Mouse (Mus musculus) limb, embryonic 11.5 days (tissue): ENCODE measurements around the gene Spata6. TPM values are rescaled to one million over a fixed set of nuclear protein-coding genes. Genes with fewer than 3 reads are reported as not detected.

Source experiments
- ATAC-seq: fragments of 200-750 bp; cut with Nextera tagmentation; 2 replicates; pipeline ENCODE4 v1.8.0; 2017; ENCODE audit warnings: low read depth; ENCODE audit not compliant: insufficient number of reproducible peaks, low FRiP score, low TSS enrichment
- DNase-seq: peaks from one replicate; pipeline ENCODE4 v3.0.0-alpha.2; 2015; ENCODE audit warnings: low spot score
- H3K27ac ChIP-seq: fragments of 300-500 bp; sonication (generic); replicated peaks from 2 replicates; pipeline ENCODE4 v1.5.1; 2014; ENCODE audit warnings: low read depth, mild to moderate bottlenecking, low read length
- H3K27me3 ChIP-seq: fragments of 300-500 bp; sonication (generic); 2 replicates; pipeline ENCODE4 v1.6.1; 2014; ENCODE audit warnings: mild to moderate bottlenecking, low read length, mixed read lengths; ENCODE audit not compliant: control insufficient read depth, insufficient read depth
- H3K36me3 ChIP-seq: fragments of 300-500 bp; sonication (generic); 2 replicates; pipeline ENCODE4 v1.6.1; 2014; ENCODE audit warnings: mild to moderate bottlenecking, low read length, moderate library complexity, mixed read lengths; ENCODE audit not compliant: control insufficient read depth, insufficient read depth
- H3K4me1 ChIP-seq: fragments of 300-500 bp; sonication (generic); 2 replicates; pipeline ENCODE4 v1.6.1; 2014; ENCODE audit warnings: low read length, mixed read lengths; ENCODE audit not compliant: control insufficient read depth, insufficient read depth
- H3K4me2 ChIP-seq: fragments of 300-500 bp; sonication (generic); 2 replicates; pipeline ENCODE4 v1.6.1; 2014; ENCODE audit warnings: low read depth, mild to moderate bottlenecking, moderate library complexity; ENCODE audit not compliant: severe bottlenecking
- H3K4me3 ChIP-seq: fragments of 300-500 bp; sonication (generic); 2 replicates; pipeline ENCODE4 v1.5.1; 2014; ENCODE audit warnings: low read depth, low read length
- H3K9ac ChIP-seq: fragments of 300-500 bp; sonication (generic); 2 replicates; pipeline ENCODE4 v1.6.1; 2014; ENCODE audit warnings: mild to moderate bottlenecking, low read length
- H3K9me3 ChIP-seq: fragments of 300-500 bp; sonication (generic); 2 replicates; pipeline ENCODE4 v1.6.1; 2016; ENCODE audit warnings: low read length; ENCODE audit not compliant: control insufficient read depth
- WGBS: fragments of 180-500 bp; shearing (Covaris S2); extraction: QIAGEN DNeasy Blood & Tissue Kit; methylation state at CpG from one replicate; pipeline ENCODE4 v1.1.7; 2014; 5-methylcytosine and 5-hydroxymethylcytosine counted together
- polyA plus RNA-seq: library from polyadenylated mRNA; unstranded; fragments of >200 nt; fragmentation: Nextera tagmentation; extraction: Ambion mirVana; gene quantifications from 2 replicates; pipeline ENCODE4 v1.2.1, GENCODE M21; 2014

Gene Spata6
- polyA plus RNA-seq, 1 experiment from 2014 or later, result 31.8 TPM

- no peak overlapping the region for H3K4me3 ChIP-seq
Measured at GRCm38 (mm10) chr4:111686951-111687350, 32.8 kb upstream of the Spata6 start.

GRCm38 (mm10) chr4:111687613-111688012 is 32.2 kb upstream of the Spata6 start:
- 11% methylated on average over 6 of the region's 6 CpGs for WGBS
- no peak overlapping the region for H3K4me3 ChIP-seq
- H3K9ac ChIP-seq, result no peak overlapping the region
- H3K36me3 ChIP-seq, result no peaks in the 10 kb centered on the region
- H3K9me3 ChIP-seq, result no peaks in the 10 kb centered on the region
- H3K4me1 ChIP-seq, result 0 out of 2 replicates have a peak, but pooled peaks cover 6% of the 10 kb centered on the region
- no peak for ATAC-seq
- no peaks in the 10 kb centered on the region for H3K27me3 ChIP-seq
- H3K4me2 ChIP-seq, result peak overlapping the region; percentile 24; the same call in 1 of the 2 replicates
- no peak overlapping the region for H3K27ac ChIP-seq
- peak; percentile 92 for DNase-seq

More at GRCm38 (mm10) chr4:111686951-111687350, 32.8 kb upstream of the Spata6 start:
- Histone ChIP-seq H3K9ac (no peak overlapping the region), H3K4me2 (no peak overlapping the region; the same call in 1 of the 2 replicates), H3K27ac (no peak overlapping the region), H3K36me3 (no peaks in the 10 kb centered on the region), H3K27me3 (no peaks in the 10 kb centered on the region), H3K4me1 (0 out of 2 replicates have a peak, but pooled peaks cover 6% of the 10 kb centered on the region), H3K9me3 (no peaks in the 10 kb centered on the region)
- DNase-seq, result peak; percentile 69
- 6% methylated on average over 9 of the region's 9 CpGs for WGBS
- ATAC-seq, result peak; percentile 64; the same call in 1 of the 2 replicates

- no peak for DNase-seq
- H3K9ac ChIP-seq, result no peak overlapping the region
- no peak overlapping the region for H3K27ac ChIP-seq
- H3K27me3 ChIP-seq, result no peaks in the 10 kb centered on the region
- 61% methylated on average over 5 of the region's 5 CpGs for WGBS
- H3K9me3 ChIP-seq, result no peaks in the 10 kb centered on the region
- H3K4me1 ChIP-seq, result 0 out of 2 replicates have a peak, but pooled peaks cover 6% of the 10 kb centered on the region
- ATAC-seq, result peak; percentile 49; the same call in 1 of the 2 replicates
- no peak overlapping the region for H3K4me3 ChIP-seq
- no peak overlapping the region for H3K4me2 ChIP-seq
- no peaks in the 10 kb centered on the region for H3K36me3 ChIP-seq
Measured at GRCm38 (mm10) chr4:111691057-111691543, 28.7 kb upstream of the Spata6 start.

DNA sequence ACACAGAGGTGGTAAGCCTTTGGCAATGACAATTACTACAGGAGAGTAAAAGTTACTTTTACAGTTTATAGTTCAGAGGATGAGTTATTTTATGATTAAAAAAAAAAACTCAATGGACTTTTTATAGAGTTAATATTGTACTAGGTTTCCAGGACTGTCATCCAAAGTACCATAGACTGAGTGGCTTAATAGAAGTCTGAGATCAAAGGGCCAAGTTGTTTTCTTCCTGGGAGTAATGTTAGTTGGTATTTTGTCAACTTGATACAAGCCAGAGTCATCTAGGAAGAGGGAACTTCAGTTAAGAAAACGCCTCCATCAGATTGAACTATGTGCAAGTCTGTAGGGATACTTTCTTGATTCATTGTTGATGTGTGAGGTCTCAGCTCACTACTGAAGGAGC is 18.4 kb upstream of the Spata6 start:
- H3K4me3 ChIP-seq, result no peak overlapping the region
- H3K36me3 ChIP-seq, result no peaks in the 10 kb centered on the region
- 68% methylated on average over 1 of the region's 1 CpGs for WGBS
- ATAC-seq, result no peak
- H3K4me1 ChIP-seq, result no peaks in the 10 kb centered on the region
- H3K27ac ChIP-seq, result no peak overlapping the region
- H3K9me3 ChIP-seq, result no peaks in the 10 kb centered on the region
- H3K27me3 ChIP-seq, result no peaks in the 10 kb centered on the region
- DNase-seq, result peak; percentile 15
- H3K9ac ChIP-seq, result no peak overlapping the region
- no peak overlapping the region for H3K4me2 ChIP-seq

- H3K27ac ChIP-seq, result no peak overlapping the region
- H3K9ac ChIP-seq, result no peak overlapping the region
- H3K4me1 ChIP-seq, result no peaks in the 10 kb centered on the region
- no peaks in the 10 kb centered on the region for H3K27me3 ChIP-seq
- no peak overlapping the region for H3K4me3 ChIP-seq
- ATAC-seq (no peak), DNase-seq (no peak)
- no peaks in the 10 kb centered on the region for H3K36me3 ChIP-seq
- no peak overlapping the region for H3K4me2 ChIP-seq
- 87% methylated on average over 2 of the region's 2 CpGs for WGBS
- no peaks in the 10 kb centered on the region for H3K9me3 ChIP-seq
Measured at GRCm38 (mm10) chr4:111704126-111704525, 15.7 kb upstream of the Spata6 start.

DNA sequence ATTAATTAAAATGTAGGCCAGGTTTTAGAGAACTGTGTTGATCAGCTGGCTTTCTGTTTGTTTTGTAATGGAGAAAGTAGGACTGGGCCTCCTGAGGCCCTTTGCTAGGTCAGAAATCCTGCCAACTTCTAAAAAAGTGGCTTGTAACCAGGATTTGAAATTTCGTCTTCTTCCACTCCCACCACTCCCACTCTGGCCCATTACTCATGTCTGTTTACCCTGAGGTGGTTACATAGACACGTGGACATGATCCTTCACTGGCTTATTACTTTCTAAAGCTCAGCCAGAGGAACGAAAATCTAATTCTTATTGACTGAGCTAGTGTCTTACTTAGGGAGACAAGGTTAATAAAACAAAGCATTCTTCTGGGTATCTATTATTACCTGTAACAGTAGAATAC is 14.8 kb upstream of the Spata6 start:
- H3K36me3 ChIP-seq, result no peaks in the 10 kb centered on the region
- H3K4me3 ChIP-seq, result no peak overlapping the region
- H3K9me3 ChIP-seq, result no peaks in the 10 kb centered on the region
- no peak overlapping the region for H3K4me2 ChIP-seq
- WGBS, result 73% methylated on average over 3 of the region's 3 CpGs
- H3K4me1 ChIP-seq, result no peaks in the 10 kb centered on the region
- no peak overlapping the region for H3K9ac ChIP-seq
- DNase-seq, result no peak
- H3K27me3 ChIP-seq, result no peaks in the 10 kb centered on the region
- no peak overlapping the region for H3K27ac ChIP-seq
- no peak for ATAC-seq

DNA sequence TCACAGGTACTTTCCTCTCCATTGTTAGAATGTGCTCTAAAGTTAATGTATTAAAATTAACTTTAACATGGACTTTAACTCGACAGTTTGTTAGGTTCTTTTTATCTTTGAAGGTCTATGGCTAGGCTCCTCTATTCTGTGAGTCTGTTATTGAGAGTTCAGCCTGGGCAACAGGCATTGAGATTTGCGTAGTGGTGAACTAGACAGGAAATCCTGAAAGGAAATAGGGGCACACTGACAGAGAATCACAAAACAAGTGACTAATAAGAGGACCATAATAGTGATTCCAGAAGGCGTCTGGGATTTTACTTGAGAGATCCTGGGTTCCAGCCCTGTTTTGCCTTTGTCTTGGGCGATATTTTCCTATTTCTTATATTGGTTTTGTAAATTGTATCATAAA is 488 bp upstream of the Spata6 start:
- H3K27ac ChIP-seq, result no peak overlapping the region
- ATAC-seq (no peak), DNase-seq (no peak)
- peak overlapping the region; percentile 70; the same call in 1 of the 2 replicates for H3K4me2 ChIP-seq
- H3K36me3 ChIP-seq, result no peaks in the 10 kb centered on the region
- no peaks in the 10 kb centered on the region for H3K27me3 ChIP-seq
- peak overlapping the region; percentile 85; the same call in 1 of the 2 replicates for H3K4me3 ChIP-seq
- 69% methylated on average over 4 of the region's 4 CpGs for WGBS
- no peak overlapping the region for H3K9ac ChIP-seq
- H3K4me1 ChIP-seq, result 0 out of 2 replicates have a peak, but pooled peaks cover 2% of the 10 kb centered on the region
- H3K9me3 ChIP-seq, result no peaks in the 10 kb centered on the region

DNA sequence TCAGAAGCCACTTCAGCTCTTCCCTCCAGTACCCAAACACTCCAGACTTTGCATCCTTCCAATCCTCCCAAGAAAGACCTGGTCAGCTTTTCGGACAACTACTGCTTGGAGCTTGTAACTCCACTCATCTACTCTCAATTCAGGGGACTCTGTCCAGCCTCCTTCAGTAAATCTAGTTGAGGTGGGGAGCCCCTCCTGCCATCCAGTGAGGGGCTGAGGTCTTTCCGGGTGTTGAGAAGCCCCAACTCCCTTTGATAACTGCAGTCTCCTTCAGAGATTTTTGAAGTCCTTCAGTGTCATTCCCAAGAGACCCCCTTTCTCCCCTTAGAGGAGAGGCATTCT is 849 bp downstream of the Spata6 start:
- DNase-seq (no peak), ATAC-seq (no peak)
- H3K9ac ChIP-seq, result peak overlapping the region; percentile 35; the same call in 1 of the 2 replicates
- H3K27ac ChIP-seq, result 0 out of 2 replicates have a peak overlapping the region, but pooled peaks have one; percentile 51
- 0 out of 2 replicates have a peak, but pooled peaks cover 2% of the 10 kb centered on the region for H3K4me1 ChIP-seq
- no peaks in the 10 kb centered on the region for H3K36me3 ChIP-seq
- H3K9me3 ChIP-seq, result no peaks in the 10 kb centered on the region
- peak overlapping the region; percentile 70 for H3K4me2 ChIP-seq
- WGBS, result 9% methylated on average over 2 of the region's 2 CpGs
- H3K4me3 ChIP-seq, result peak overlapping the region; percentile 85
- H3K27me3 ChIP-seq, result no peaks in the 10 kb centered on the region
